In genomic region chr1:181793541-181793940, GRCm38 (mm10) we compare ENCODE assay signal across 9 mouse cellular contexts. TPM values are rescaled to one million over a fixed set of nuclear protein-coding genes. Genes with fewer than 3 reads are reported as not detected.
A peak's percentile ranks its signal among the peaks of the same experiment; 100 is the strongest.
DNase-seq lines count a peak whose midpoint lies in the region; ATAC-seq and TF ChIP-seq lines count a peak whose summit lies in the region.
"Had no signal": no experiment of that assay in that cellular context is flagged by ENCODE, and none has a peak within 500 bp of the region (broad histone marks: within the 10 kb centered on the region; RNA-seq: fewer than 3 reads in every experiment).

No protein-coding gene starts in this region.

- ATAC-seq in limb, embryonic 14.5 days (ENCODE audit: low FRiP score, low read depth) = peak; percentile 77

- intact Hi-C loops in heart, postnatal 10 days (cut with DNase I) = no loop called here

- H3K36me3 ChIP-seq in heart, embryonic 10.5 days = no peaks in the 10 kb centered on the region
- no peaks in the 10 kb centered on the region for H3K36me3 ChIP-seq in limb, embryonic 14.5 days (ENCODE audit: control insufficient read depth, insufficient read depth, low read length)
- H3K36me3 ChIP-seq: liver, embryonic 13.5 days had no signal

- no peak for TF ChIP-seq POLR2A in limb, embryonic 14.5 days (IDR thresholded peaks at IDR 0.05; ENCODE audit: borderline replicate concordance, extremely low read depth, insufficient read depth, insufficient read length)

- H3K27me3 ChIP-seq in heart, embryonic 10.5 days (ENCODE audit: insufficient read depth, poor library complexity, severe bottlenecking) = no peaks in the 10 kb centered on the region
- H3K27me3 ChIP-seq in limb, embryonic 14.5 days (ENCODE audit: control insufficient read depth, insufficient read depth, low read length) = no peaks in the 10 kb centered on the region
- H3K27me3 ChIP-seq: liver, embryonic 13.5 days had no signal

- no peak overlapping the region for H3K4me2 ChIP-seq in limb, embryonic 14.5 days (replicated peaks; ENCODE audit: low read depth, low read length, severe bottlenecking)
- H3K4me2 ChIP-seq: liver, embryonic 13.5 days had no signal

- no peaks in the 10 kb centered on the region for H3K9me3 ChIP-seq in heart, embryonic 10.5 days
- no peaks in the 10 kb centered on the region for H3K9me3 ChIP-seq in limb, embryonic 14.5 days (ENCODE audit: control insufficient read depth, low read length)
- H3K9me3 ChIP-seq: liver, embryonic 13.5 days had no signal

- WGBS in heart, embryonic 10.5 days = 42% methylated on average over 2 of the region's 2 CpGs
- 26% methylated on average over 2 of the region's 2 CpGs for WGBS in limb, embryonic 14.5 days

- no peak overlapping the region for H3K9ac ChIP-seq in limb, embryonic 14.5 days (ENCODE audit: low read depth, low read length, severe bottlenecking)
- H3K9ac ChIP-seq: liver, embryonic 13.5 days had no signal

- H3K27ac ChIP-seq in heart, embryonic 10.5 days = no peak overlapping the region
- peak overlapping the region; percentile 30; the same call in 1 of the 2 replicates for H3K27ac ChIP-seq in brown adipose tissue, adult 24 weeks (replicated peaks; ENCODE audit: low read depth, low read length)
- 0 out of 2 replicates have a peak overlapping the region, but pooled peaks have one; percentile 7 for H3K27ac ChIP-seq in limb, embryonic 14.5 days (replicated peaks; ENCODE audit: low read depth, low read length)
- H3K27ac ChIP-seq: liver, embryonic 13.5 days had no signal

- peak; percentile 98 for DNase-seq in heart, adult 11 months
- no peak for DNase-seq in heart, embryonic 10.5 days (ENCODE audit: low spot score)
- DNase-seq in heart, postnatal 10 days = peak; percentile 75 to 76
- peak; percentile 78 for DNase-seq in limb, embryonic 14.5 days (ENCODE audit: low spot score)
- no peak for DNase-seq in B cell, adult 2 months
- no peak for DNase-seq in thymus, postnatal 10 days (ENCODE audit: low spot score in 2 of 2)
- no peak for DNase-seq in cerebellum, adult 11 months
- DNase-seq: liver, embryonic 13.5 days had no signal

- H3K4me3 ChIP-seq in heart, embryonic 10.5 days = no peak overlapping the region
- no peak overlapping the region for H3K4me3 ChIP-seq in brown adipose tissue, adult 24 weeks (ENCODE audit: insufficient read depth, low read depth, low read length)
- H3K4me3 ChIP-seq in limb, embryonic 14.5 days (replicated peaks; ENCODE audit: low read length) = no peak overlapping the region
- H3K4me3 ChIP-seq: liver, embryonic 13.5 days had no signal

- no peaks in the 10 kb centered on the region for H3K4me1 ChIP-seq in heart, embryonic 10.5 days
- peaks cover 2% of the 10 kb centered on the region; the same call in 1 of the 2 replicates for H3K4me1 ChIP-seq in brown adipose tissue, adult 24 weeks (ENCODE audit: control insufficient read depth, insufficient read depth, insufficient read length, low read length)
- peaks cover 7% of the 10 kb centered on the region; the same call in 1 of the 2 replicates for H3K4me1 ChIP-seq in limb, embryonic 14.5 days (ENCODE audit: control insufficient read depth, insufficient read depth, low read length)
- H3K4me1 ChIP-seq: liver, embryonic 13.5 days had no signal

RNA-seq across cellular contexts. Expression of gene Lbr, which starts 49.3 kb away (rescaled TPM):
- polyA plus RNA-seq in heart, embryonic 10.5 days (2016; fragmentation: Nextera tagmentation; extraction: Ambion mirVana) = 126 and 128 TPM in 2 replicates
- polyA plus RNA-seq in brown adipose tissue, adult 24 weeks (2012; ENCODE audit: insufficient read depth, insufficient read length, missing spikeins) = 5.8 and 11.8 TPM in 2 replicates
- 10 to 100 TPM; 35.0 to 36.3 TPM for total RNA-seq in heart, postnatal 10 days (2021)
- 45.0 and 52.8 TPM in 2 replicates for polyA plus RNA-seq in limb, embryonic 14.5 days (2012; rRNA removed)
- polyA plus RNA-seq in limb, embryonic 14.5 days (2014; fragmentation: Nextera tagmentation; extraction: Ambion mirVana) = 112 and 115 TPM in 2 replicates

Comparison
In these comparisons a context has a peak if more than half of its experiments do, and no peak if none do; other contexts are left out.
1. DNase-seq: peak in heart, adult 11 months (single experiment), heart, postnatal 10 days (2 of 2) and limb, embryonic 14.5 days (single experiment); none in heart, embryonic 10.5 days (single experiment), B cell, adult 2 months (0 of 2), thymus, postnatal 10 days (0 of 2) and cerebellum, adult 11 months (single experiment).